ENCODE assay signal across 8 mouse cellular contexts in the genomic region with DNA sequence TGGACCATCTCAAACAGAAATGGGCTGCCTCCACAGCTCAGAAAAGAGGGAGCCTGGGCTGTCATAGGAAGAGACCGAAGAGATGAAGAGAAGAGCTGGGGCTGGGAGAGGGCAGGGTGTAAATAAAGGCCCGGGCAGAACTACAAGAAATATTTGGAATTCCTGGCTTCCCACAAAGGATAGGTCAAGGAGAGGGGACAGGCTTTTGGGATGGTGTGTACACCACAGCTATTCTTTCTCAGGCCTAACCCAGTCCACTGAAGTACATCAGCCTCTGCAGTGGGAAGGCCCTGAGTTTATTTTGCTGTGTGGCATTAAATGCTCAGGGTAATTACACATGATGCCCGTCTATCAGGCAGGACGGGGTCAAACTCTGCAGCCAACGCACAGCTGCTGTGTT.
DNase-seq lines count a peak whose midpoint lies in the region; ATAC-seq and TF ChIP-seq lines count a peak whose summit lies in the region.
"Had no signal": no experiment of that assay in that cellular context is flagged by ENCODE, and none has a peak within 500 bp of the region (broad histone marks: within the 10 kb centered on the region; RNA-seq: fewer than 3 reads in every experiment).

No protein-coding gene starts in this region.

- no peak overlapping the region for H3K4me3 ChIP-seq in intestine, embryonic 15.5 days (replicated peaks)
- no peak overlapping the region for H3K4me3 ChIP-seq in intestine, postnatal 0 days (ENCODE audit: low read depth, low read length)
- no peak overlapping the region for H3K4me3 ChIP-seq in embryonic facial prominence, embryonic 14.5 days (ENCODE audit: low read depth, low read length)
- H3K4me3 ChIP-seq in limb, embryonic 15.5 days: no peak overlapping the region

- H3K9ac ChIP-seq in intestine, embryonic 15.5 days: no peak overlapping the region
- no peak overlapping the region for H3K9ac ChIP-seq in intestine, postnatal 0 days (ENCODE audit: low read depth, low read length)
- H3K9ac ChIP-seq in embryonic facial prominence, embryonic 14.5 days (ENCODE audit: low read depth, low read length): no peak overlapping the region
- no peak overlapping the region for H3K9ac ChIP-seq in limb, embryonic 15.5 days

- TF ChIP-seq CTCF in intestine, postnatal 0 days (IDR thresholded peaks at IDR 0.05; ENCODE audit: low read depth): no peak

- no peak overlapping the region for H3K27ac ChIP-seq in intestine, embryonic 15.5 days
- no peak overlapping the region for H3K27ac ChIP-seq in intestine, postnatal 0 days (ENCODE audit: low read depth, low read length)
- H3K27ac ChIP-seq in embryonic facial prominence, embryonic 14.5 days (replicated peaks; ENCODE audit: low read depth, low read length): peak overlapping the region; percentile 46; the same call in 1 of the 2 replicates
- H3K27ac ChIP-seq in limb, embryonic 15.5 days: peak overlapping the region; percentile 43; the same call in 1 of the 2 replicates

- ATAC-seq in intestine, embryonic 15.5 days: peak; percentile 49; the same call in 1 of the 2 replicates
- ATAC-seq in intestine, postnatal 0 days: no peak
- ATAC-seq in embryonic facial prominence, embryonic 14.5 days (ENCODE audit: low read depth): peak; percentile 79; the same call in 1 of the 2 replicates
- no peak for ATAC-seq in limb, embryonic 15.5 days (ENCODE audit: insufficient number of reproducible peaks, low FRiP score, low TSS enrichment, low read depth)
- ATAC-seq in megakaryocyte progenitor cell, adult 5-6 weeks (replicated peaks; ENCODE audit: poor library complexity): no peak

- H3K4me1 ChIP-seq in intestine, embryonic 15.5 days (replicated peaks): peaks cover 5% of the 10 kb centered on the region
- H3K4me1 ChIP-seq in intestine, postnatal 0 days (replicated peaks; ENCODE audit: control insufficient read depth, insufficient read depth, low read length): no peaks in the 10 kb centered on the region
- H3K4me1 ChIP-seq in embryonic facial prominence, embryonic 14.5 days (ENCODE audit: control insufficient read depth, insufficient read depth, low read length): peaks cover 25% of the 10 kb centered on the region
- H3K4me1 ChIP-seq in limb, embryonic 15.5 days: peaks cover 23% of the 10 kb centered on the region

- H3K4me2 ChIP-seq in intestine, embryonic 15.5 days (replicated peaks): no peak overlapping the region
- no peak overlapping the region for H3K4me2 ChIP-seq in intestine, postnatal 0 days (replicated peaks; ENCODE audit: low read depth)
- H3K4me2 ChIP-seq in embryonic facial prominence, embryonic 14.5 days (ENCODE audit: low read depth, low read length): no peak overlapping the region
- H3K4me2 ChIP-seq in limb, embryonic 15.5 days: no peak overlapping the region

- WGBS in intestine, embryonic 15.5 days: 27% methylated on average over 5 of the region's 5 CpGs
- WGBS in intestine, postnatal 0 days: 23% methylated on average over 5 of the region's 5 CpGs
- WGBS in embryonic facial prominence, embryonic 14.5 days: 14% methylated on average over 5 of the region's 5 CpGs
- WGBS in limb, embryonic 15.5 days: 30% methylated on average over 5 of the region's 5 CpGs

- no peaks in the 10 kb centered on the region for H3K27me3 ChIP-seq in intestine, embryonic 15.5 days (replicated peaks)
- H3K27me3 ChIP-seq in intestine, postnatal 0 days (replicated peaks; ENCODE audit: control insufficient read depth, insufficient read depth, low read length): no peaks in the 10 kb centered on the region
- H3K27me3 ChIP-seq in embryonic facial prominence, embryonic 14.5 days (replicated peaks; ENCODE audit: control insufficient read depth, insufficient read depth, low read length): no peaks in the 10 kb centered on the region
- no peaks in the 10 kb centered on the region for H3K27me3 ChIP-seq in limb, embryonic 15.5 days

- peak; percentile 56 for DNase-seq in NIH3T3 (ENCODE audit: low read depth)
- peak; percentile 62 for DNase-seq in embryonic facial prominence, embryonic 14.5 days (ENCODE audit: low spot score)
- no peak for DNase-seq in cerebellum, adult 8-10 months
- DNase-seq: left cerebral cortex, postnatal 4 days had no signal

- no peaks in the 10 kb centered on the region for H3K36me3 ChIP-seq in intestine, embryonic 15.5 days
- no peaks in the 10 kb centered on the region for H3K36me3 ChIP-seq in intestine, postnatal 0 days (ENCODE audit: control insufficient read depth, insufficient read depth)
- H3K36me3 ChIP-seq in embryonic facial prominence, embryonic 14.5 days (ENCODE audit: control insufficient read depth, insufficient read depth, low read length): no peaks in the 10 kb centered on the region
- no peaks in the 10 kb centered on the region for H3K36me3 ChIP-seq in limb, embryonic 15.5 days

- no peaks in the 10 kb centered on the region for H3K9me3 ChIP-seq in intestine, embryonic 15.5 days
- H3K9me3 ChIP-seq in intestine, postnatal 0 days (ENCODE audit: control insufficient read depth): no peaks in the 10 kb centered on the region
- no peaks in the 10 kb centered on the region for H3K9me3 ChIP-seq in embryonic facial prominence, embryonic 14.5 days (ENCODE audit: control insufficient read depth, low read length)
- H3K9me3 ChIP-seq in limb, embryonic 15.5 days: no peaks in the 10 kb centered on the region

Comparison
In these comparisons a context has a peak if more than half of its experiments do, and no peak if none do; other contexts are left out.
1. ATAC-seq: peak in intestine, embryonic 15.5 days (single experiment) and embryonic facial prominence, embryonic 14.5 days (single experiment); none in intestine, postnatal 0 days (single experiment), limb, embryonic 15.5 days (single experiment) and megakaryocyte progenitor cell, adult 5-6 weeks (single experiment).
2. H3K27ac ChIP-seq: peak in embryonic facial prominence, embryonic 14.5 days (single experiment) and limb, embryonic 15.5 days (single experiment); none in intestine, embryonic 15.5 days (single experiment) and intestine, postnatal 0 days (single experiment).